Mouse (Mus musculus): ENCODE data around the gene Ppm1a.

GRCm38 (mm10) chr12:72843555-72843954, 86.3 kb downstream of the Ppm1a start:
- TF ChIP-seq CTCF (IDR thresholded peaks at IDR 0.05; ENCODE audit: low read depth) (no peak), EP300 (IDR thresholded peaks at IDR 0.05; ENCODE audit: low read depth) (no peak)

All from heart, postnatal 0 days (tissue).